Mouse (Mus musculus): ENCODE results near the gene Ccdc92. TPM values are rescaled to one million over a fixed set of nuclear protein-coding genes. Genes with fewer than 3 reads are reported as not detected.

Gene Ccdc92
- 5.3 and 6.5 TPM in 2 replicates for polyA plus RNA-seq (2012; rRNA removed)

GRCm38 (mm10) chr5:124862013-124862866 is at the start of gene Ccdc92, which contains the start of gene Zfp664:
Gene Ccdc92 (minus strand): TSS chr5:124862424.
Gene Zfp664 (plus strand): TSS chr5:124862691.
- DNase-seq (ENCODE audit: low spot score): peak; percentile 83

GRCm38 (mm10) chr5:124908860-124909259 is 46.6 kb upstream of the Ccdc92 start:
- peak; percentile 49 for DNase-seq (ENCODE audit: low spot score)

DNA sequence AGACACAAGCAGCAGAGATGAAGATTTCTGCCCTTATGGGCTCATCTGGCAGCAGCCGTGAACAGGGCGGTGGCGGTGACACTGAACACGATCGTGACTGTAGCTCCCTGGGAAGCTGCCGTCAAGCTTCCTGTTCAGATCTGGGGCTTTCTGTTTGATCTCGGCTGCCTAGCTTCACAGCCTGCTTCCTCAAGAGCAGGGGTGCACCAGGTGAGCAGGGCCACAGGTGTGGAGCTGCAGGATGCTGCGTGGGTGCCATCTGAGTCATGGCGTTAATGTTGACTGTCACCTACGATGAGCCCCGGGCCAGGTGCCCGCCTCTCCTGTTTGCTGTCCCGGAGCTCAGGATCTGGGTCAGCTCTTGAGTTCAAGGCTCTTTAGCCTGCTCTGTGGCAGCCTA is 44.7 kb upstream of the Ccdc92 start:
- DNase-seq (ENCODE audit: low spot score): no peak

DNA sequence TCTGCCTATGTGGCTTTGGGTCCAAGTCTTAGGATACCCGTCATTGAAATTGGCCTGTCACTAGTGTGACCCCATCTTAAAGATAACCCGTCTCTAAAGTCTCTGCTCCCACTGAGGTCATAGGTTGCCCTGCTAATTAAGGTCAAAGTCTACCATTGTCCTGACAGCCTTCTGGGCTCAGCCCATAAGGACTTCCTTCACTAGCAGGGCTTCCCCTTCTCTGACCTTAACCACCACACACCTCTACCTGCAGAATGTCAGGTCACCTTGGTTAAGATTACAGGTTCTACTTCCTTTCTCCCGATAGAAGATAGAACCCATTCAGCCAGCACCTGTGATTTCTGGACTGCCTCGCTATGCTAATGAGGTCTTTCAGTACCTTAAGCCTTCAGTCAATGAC is 41.6 kb upstream of the Ccdc92 start:
- DNase-seq (ENCODE audit: low spot score): no peak

GRCm38 (mm10) chr5:124902195-124902594 is 40.0 kb upstream of the Ccdc92 start:
- no peak for DNase-seq (ENCODE audit: low spot score)

- no peak for DNase-seq (ENCODE audit: low spot score)
Measured at GRCm38 (mm10) chr5:124901675-124902074, 39.5 kb upstream of the Ccdc92 start.

GRCm38 (mm10) chr5:124900738-124901490 is 38.7 kb upstream of the Ccdc92 start:
- DNase-seq (ENCODE audit: low spot score): no peak

DNA sequence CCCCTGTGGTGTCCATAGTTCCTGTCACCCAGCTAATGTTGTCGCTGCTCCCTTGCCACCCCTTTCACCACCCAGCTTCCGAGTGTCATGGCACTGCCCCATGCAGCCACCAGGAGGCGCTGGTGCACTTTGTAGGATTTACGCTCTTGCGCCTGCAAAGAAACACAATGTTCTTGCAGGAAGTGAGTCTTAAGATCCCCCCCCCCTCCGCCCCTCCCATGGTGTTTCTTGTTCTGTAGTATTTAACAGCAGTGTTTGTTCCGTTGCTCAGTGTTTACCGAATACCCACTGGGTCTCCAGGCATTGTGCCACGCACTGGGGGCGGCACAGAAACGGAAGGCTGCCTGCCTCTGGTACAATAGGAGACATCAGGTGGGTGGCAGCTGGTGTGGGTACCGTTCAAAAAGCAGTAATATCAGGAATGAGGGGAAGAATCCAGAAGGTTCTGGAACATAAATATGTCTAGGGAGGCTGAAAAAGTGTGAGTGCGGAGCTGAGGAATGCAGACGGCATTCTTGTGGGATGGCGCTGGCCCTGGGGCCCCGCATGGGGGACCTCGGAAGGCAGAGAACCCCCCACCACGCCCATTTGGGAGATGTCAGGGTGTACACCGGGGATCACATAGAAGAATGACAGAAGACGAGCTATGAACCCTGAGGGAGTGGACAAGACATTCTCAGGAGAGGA is 37.9 kb upstream of the Ccdc92 start:
- peak; percentile 67 for DNase-seq (ENCODE audit: low spot score)

DNA sequence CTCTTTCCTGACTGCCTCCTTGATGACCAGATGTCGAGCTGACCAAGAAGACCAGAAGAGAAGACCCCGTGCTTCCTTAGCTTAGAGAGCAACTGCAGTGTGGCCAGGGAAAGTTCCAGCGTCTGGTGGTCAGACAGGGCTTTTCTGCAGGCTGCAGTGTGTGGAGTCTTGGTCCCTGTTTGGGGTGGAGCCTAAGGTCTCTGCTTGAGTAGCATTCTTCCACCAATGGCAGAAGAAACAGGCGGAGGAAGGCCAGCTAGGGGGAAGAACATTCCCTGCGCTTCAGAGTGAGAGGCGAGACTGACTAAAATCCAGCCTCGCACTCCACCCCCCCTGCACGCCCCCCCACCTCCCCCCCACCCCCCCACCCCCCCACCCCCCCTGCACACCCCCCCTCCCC is 33.9 kb upstream of the Ccdc92 start:
- DNase-seq (ENCODE audit: low spot score): no peak

DNA sequence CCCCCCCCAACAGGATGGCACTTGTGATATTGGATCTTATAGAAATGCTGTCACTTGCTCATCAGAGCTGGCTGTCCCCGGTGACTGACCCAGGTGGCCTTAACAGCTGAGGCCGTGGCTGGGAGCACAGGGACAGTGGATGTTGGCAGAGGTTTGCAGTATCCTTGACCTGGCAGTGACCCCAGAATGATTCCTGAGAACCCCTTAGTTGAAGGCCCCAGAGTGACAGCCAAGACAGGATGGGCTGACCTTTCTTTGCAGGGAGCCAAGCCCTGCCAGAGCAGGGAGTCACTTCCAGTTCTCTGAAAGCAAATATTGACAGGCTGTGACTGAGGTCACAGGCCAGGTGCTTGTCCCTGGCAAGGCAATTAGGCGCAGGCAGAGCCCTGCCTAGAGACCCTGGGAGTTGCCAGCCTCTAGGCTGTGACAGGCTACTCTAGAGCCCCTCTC is 29.7 kb upstream of the Ccdc92 start:
- DNase-seq (ENCODE audit: low spot score): no peak

DNA sequence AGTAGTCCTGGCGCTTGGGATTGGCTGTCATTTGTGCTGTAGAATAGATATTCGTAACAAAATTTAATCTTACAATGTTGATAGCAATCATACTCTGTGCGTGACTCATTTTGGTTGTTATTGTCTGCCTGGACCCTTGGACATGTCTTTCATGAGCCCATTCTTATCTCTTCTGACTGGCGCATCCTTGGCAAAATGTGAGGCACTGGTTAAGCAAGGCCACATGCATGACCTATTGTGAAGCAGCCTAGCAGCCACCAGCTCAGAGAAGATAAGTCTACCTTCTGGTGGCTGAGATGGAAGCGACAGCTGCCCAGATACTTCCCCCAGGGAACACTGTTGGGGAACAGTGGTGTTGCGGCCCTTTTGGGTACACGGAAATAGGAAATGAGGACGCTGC is 26.4 kb upstream of the Ccdc92 start:
- DNase-seq (ENCODE audit: low spot score): no peak

DNA sequence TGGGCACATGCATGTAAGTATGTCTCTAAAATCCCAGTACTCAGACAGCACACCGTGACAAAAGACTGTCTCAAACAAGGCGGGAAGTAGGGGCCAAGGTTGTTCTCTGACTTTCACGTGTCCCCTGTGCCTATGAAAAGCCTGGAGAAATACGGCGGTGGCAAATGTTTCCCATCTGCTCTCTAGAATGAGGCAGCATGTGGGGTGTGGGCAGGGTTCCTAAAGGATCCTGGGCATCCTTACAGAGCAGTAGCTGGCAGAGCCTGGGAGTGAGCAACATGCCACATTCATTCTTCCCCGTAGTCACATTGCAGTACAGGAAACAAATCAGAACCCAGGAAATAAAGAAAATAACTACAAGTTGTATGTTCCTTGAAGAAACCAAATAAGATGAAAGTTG is 21.7 kb upstream of the Ccdc92 start:
- DNase-seq (ENCODE audit: low spot score): no peak

GRCm38 (mm10) chr5:124879801-124880200 is 17.6 kb upstream of the Ccdc92 start:
- DNase-seq (ENCODE audit: low spot score): no peak

- no peak for DNase-seq (ENCODE audit: low spot score)
Measured at GRCm38 (mm10) chr5:124879251-124879650, 17.0 kb upstream of the Ccdc92 start.

GRCm38 (mm10) chr5:124873890-124874601 is 11.8 kb upstream of the Ccdc92 start:
- no peak for DNase-seq (ENCODE audit: low spot score)

DNA sequence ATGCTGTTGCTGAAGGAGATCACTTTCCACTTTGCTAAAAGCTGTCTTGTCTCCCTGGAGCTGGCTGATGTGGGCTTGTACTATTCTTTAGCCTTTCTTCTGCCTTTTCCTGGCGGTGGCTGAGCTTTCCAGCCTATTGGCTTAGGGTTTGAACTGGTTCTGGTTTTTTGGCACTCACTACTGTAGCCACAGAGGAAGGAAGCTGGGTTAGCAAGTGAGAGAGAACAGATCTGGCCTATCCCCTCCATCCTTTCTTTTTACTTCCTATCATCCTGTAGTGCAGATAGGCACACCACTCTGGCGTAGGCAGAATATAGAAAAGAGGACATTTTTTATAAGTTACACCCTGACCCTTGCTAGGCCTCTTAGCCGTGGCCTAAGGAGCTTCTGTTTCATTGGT is 10.9 kb upstream of the Ccdc92 start:
- DNase-seq (ENCODE audit: low spot score): no peak

DNA sequence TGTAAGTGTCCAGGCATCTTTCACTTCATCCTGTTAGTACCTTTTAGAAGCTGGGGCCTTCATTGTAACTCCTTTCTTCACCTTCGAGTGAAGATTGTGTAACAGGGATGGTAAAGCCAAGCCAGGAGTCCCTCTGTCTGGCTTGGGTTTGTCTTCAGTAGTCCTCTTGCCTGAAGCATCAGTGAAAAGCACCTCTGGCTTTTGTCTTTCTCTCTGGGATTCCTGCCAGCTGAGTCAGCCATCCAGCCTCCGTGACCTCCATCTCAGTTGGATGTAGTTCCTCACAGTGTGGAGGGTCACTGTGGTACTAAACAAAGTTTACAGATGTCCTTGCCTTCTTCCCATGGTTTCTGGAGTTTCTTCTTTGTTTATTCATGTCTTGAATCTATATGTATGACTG is 9.8 kb upstream of the Ccdc92 start:
- DNase-seq (ENCODE audit: low spot score): no peak

GRCm38 (mm10) chr5:124868981-124869380 is 6.8 kb upstream of the Ccdc92 start:
- DNase-seq (ENCODE audit: low spot score): no peak

DNA sequence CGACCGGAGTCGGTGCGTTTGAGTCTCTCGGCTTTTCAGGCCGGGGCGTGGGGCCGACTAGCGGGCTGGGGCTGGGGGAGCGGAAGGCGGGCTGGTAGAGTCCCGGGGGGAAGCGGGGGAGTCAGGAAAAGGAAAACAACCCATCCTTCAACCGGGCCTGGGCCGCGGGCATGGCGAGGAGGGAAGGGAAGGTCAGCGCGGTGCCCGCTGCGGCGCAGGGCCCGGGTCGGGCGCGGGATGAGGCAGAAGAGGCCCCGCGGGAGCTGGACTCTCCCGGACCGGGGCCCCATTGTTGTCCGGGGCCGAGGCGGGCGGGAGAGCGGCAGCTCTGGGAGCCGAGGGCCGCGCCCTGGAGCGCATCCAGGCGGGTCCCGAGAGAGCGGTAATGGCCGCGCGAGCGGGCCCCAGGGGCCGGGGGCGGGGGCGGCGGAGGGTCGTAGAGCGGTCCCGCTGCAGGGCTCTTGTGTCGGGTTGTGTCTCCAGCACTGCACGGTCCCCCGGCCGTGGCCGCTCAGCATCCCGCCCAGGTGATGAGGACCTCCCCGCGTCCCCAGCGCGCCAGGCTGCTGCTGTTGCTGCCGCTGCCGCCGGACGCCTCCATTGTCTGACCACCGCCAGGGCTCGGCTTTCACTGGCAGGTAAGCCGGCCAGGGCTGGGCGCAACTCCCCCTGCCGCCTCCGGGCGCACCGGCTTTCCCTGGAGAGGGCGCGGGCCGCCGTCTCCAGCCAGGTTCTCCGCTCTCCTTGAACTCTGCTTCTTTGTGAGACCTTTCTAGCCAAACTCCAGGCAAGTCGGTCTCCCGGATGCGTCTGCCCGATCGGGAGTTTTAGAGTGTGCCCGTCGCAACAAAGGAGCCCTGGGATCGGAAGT is 882 bp upstream of the Ccdc92 start:
- peak; percentile 37 for DNase-seq (ENCODE audit: low spot score)

GRCm38 (mm10) chr5:124861463-124861862 is 761 bp downstream of the Ccdc92 start:
- peak; percentile 40 for DNase-seq (ENCODE audit: low spot score)

DNA sequence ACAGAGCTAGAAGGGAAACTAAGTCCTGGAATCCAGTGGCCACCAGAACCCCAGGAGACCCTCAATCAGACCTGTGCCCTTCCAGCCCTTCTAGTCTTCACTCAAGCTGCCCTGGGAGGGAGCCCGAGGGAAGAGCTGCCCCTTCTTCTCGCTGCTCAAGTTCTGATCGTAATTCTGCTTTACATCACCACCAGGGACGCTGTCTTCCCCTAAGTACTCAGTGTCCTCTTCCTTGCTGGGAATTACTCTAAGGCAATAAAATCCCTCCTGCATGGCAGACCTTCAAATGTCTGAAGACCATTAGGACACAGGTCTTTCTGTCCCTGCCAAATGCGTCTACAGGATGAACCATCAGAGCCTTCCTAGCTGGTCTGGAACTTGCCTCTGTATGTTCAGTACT is 2.2 kb downstream of the Ccdc92 start:
- DNase-seq (ENCODE audit: low spot score): no peak
